Mouse (Mus musculus) heart, embryonic 16.5 days (tissue): ENCODE data around the gene Kdm6a. TPM values are rescaled to one million over a fixed set of nuclear protein-coding genes. Genes with fewer than 3 reads are reported as not detected.
A peak's percentile ranks its signal among the peaks of the same experiment; 100 is the strongest.

Experiments used
- ATAC-seq: fragments of 200-750 bp; cut with Nextera tagmentation; replicated peaks from 2 replicates; pipeline ENCODE4 v1.8.0; 2017; ENCODE audit warnings: moderate number of reproducible peaks; ENCODE audit not compliant: insufficient read depth, low FRiP score; ENCODE audit errors: extremely low read depth
- H3K27ac ChIP-seq: fragments of 300-500 bp; sonication (generic); 2 replicates; pipeline ENCODE4 v1.5.1; 2014; ENCODE audit warnings: mild to moderate bottlenecking, low read length, control low read depth, moderate library complexity
- H3K27me3 ChIP-seq: fragments of 300-500 bp; sonication (generic); 2 replicates; pipeline ENCODE4 v1.6.1; 2014; ENCODE audit warnings: low read length, mixed read lengths; ENCODE audit not compliant: control insufficient read depth, insufficient read depth
- H3K36me3 ChIP-seq: fragments of 300-500 bp; sonication (generic); 2 replicates; pipeline ENCODE4 v1.6.1; 2014; ENCODE audit not compliant: control insufficient read depth, insufficient read depth
- H3K4me1 ChIP-seq: fragments of 300-500 bp; sonication (generic); 2 replicates; pipeline ENCODE4 v1.6.1; 2014; ENCODE audit warnings: low read length, mixed read lengths; ENCODE audit not compliant: control insufficient read depth, insufficient read depth
- H3K4me2 ChIP-seq: fragments of 300-500 bp; sonication (generic); 2 replicates; pipeline ENCODE4 v1.6.1; 2014; ENCODE audit warnings: low read depth, mild to moderate bottlenecking, control low read depth, low read length
- H3K4me3 ChIP-seq: fragments of 300-500 bp; sonication (generic); 2 replicates; pipeline ENCODE4 v1.5.1; 2014; ENCODE audit warnings: mild to moderate bottlenecking, control low read depth, low read length
- H3K9ac ChIP-seq: fragments of 300-500 bp; sonication (generic); 2 replicates; pipeline ENCODE4 v1.6.1; 2014; ENCODE audit warnings: low read length, control low read depth
- H3K9me3 ChIP-seq: fragments of 300-500 bp; sonication (generic); replicated peaks from 2 replicates; pipeline ENCODE4 v1.6.1; 2016; ENCODE audit warnings: low read length; ENCODE audit not compliant: control insufficient read depth
- WGBS: fragments of 180-500 bp; shearing (Covaris S2); extraction: QIAGEN DNeasy Blood & Tissue Kit; methylation state at CpG from one replicate; pipeline ENCODE4 v1.1.7; 2014; 5-methylcytosine and 5-hydroxymethylcytosine counted together
- polyA plus RNA-seq: library from polyadenylated mRNA; unstranded; fragments of >200 nt; fragmentation: Nextera tagmentation; extraction: Ambion mirVana; gene quantifications from 2 replicates; pipeline ENCODE4 v1.2.1, GENCODE M21; 2015

The Kdm6a gene
- 15.2 and 16.6 TPM in 2 replicates for polyA plus RNA-seq

DNA sequence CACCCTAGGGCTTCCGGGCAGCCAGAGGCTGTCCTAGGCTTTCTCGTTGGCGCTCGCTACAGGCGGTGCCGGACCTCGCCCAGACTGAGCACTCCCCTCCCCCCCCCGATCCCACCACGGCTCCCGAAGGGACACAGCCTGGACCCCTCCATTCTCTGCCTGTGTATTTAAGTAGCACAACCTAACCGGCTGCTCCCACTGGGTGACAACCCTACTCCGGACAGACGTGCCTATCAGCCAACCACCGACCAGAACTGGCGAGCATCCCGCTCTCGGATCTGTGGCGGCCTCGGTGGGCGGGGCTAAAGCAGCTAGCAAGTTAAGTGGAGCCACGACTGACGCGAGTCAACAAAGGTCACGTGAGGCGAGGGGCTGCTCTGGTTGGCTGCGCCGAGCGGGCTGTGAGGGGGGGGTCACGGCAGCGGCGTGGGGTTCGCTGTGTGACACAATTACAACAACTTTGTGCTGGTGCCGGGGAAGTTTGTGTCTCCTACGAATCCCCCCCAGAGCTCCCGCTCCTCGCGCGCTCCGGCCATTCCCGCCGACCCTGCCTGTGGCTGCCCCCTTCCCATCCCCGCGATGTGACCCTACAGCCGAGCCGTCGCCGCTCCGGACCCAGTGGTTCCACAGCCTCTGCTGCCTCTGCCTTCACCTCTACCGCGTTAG, at the start of gene Kdm6a:
Gene Kdm6a (plus strand): TSS at position 384 of the 666 bp plus-strand sequence.
- ATAC-seq: peak; percentile 99
- H3K27ac ChIP-seq: peak within 1 kb of the TSS; percentile 99
- no peaks in the 10 kb centered on the region for H3K36me3 ChIP-seq

DNA sequence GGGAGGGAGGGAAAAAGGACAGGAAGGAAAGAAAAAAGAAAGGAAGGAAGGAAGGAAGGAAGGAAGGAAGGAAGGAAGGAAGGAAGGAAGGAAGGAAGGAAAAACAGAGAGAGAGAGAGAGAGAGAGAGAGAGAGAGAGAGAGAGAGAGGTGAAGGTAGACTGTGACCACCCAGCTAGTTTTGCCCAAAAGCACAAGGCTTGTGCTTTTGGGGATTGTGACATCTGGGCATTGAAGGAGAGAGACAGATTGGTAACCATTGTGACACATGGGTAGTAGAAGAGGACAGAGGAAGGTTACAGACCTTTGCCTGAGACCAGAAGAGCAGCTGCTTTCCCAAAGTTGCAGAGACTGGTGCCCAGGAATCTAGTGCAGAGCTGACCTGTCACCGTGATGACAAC, 16.8 kb upstream of the Kdm6a start, which contains the start of gene Dusp21:
Gene Dusp21 (plus strand): TSS at position 301 of the 400 bp plus-strand sequence.
- H3K4me2 ChIP-seq: no peak within 1 kb of the TSS
- H3K27ac ChIP-seq: no peak within 1 kb of the TSS
- WGBS: 85% methylated on average over 1 of the region's 1 CpGs
- H3K4me1 ChIP-seq: no peaks in the 10 kb centered on the region
- no peak within 1 kb of the TSS for H3K4me3 ChIP-seq
- H3K9ac ChIP-seq: no peak within 1 kb of the TSS
- H3K9me3 ChIP-seq: no peaks in the 10 kb centered on the region
- no peak for ATAC-seq
- H3K36me3 ChIP-seq: no peaks in the 10 kb centered on the region
- H3K27me3 ChIP-seq: no peaks in the 10 kb centered on the region

More for the DNA sequence above, at the start of gene Kdm6a:
- no peaks in the 10 kb centered on the region for H3K27me3 ChIP-seq
- H3K9me3 ChIP-seq: no peaks in the 10 kb centered on the region
- peak within 1 kb of the TSS; percentile 65 for H3K4me2 ChIP-seq
- 0% methylated on average over 49 of the region's 50 CpGs for WGBS
- H3K9ac ChIP-seq: peak within 1 kb of the TSS; percentile 96
- H3K4me3 ChIP-seq: peak within 1 kb of the TSS; percentile 93
- H3K4me1 ChIP-seq: no peaks in the 10 kb centered on the region; the same call in 1 of the 2 replicates

DNA sequence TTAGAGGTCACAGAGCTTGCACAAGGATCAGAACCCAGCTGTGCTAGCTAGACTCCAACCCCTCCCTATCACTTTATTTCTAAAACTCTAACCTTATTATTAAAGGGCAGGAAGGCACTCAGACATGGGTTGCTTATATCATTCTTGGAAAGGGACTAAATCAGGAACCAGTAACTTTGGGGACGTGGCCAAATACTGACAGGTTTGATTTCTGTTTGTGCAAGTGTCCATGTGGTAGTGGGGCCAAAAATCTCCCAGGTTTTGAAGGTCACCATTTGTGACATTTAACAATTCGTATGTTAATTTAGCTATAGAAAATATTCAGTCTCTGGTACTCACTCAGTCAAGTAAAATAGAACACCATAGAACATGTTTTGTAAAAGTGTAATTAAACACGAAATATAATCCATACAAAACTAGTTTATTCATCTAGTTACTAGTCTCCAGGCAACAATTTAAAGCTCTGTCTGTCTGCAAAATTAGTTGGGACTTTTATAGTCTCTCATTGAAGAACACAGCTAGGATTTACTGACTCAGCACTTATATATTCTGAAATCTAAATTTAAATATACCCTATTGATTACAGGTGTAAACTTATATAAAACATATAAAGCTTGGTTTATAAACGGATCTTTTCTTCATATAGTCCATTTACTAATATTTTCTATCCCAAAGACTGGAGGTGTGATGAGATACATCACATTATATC, 1.5 kb upstream of the Kdm6a start:
- 63% methylated on average over 4 of the region's 4 CpGs for WGBS
- Histone ChIP-seq H3K9ac (no peak overlapping the region), H3K9me3 (no peaks in the 10 kb centered on the region), H3K27me3 (no peaks in the 10 kb centered on the region), H3K27ac (no peak overlapping the region), H3K4me3 (peak overlapping the region; percentile 74; the same call in 1 of the 2 replicates), H3K36me3 (no peaks in the 10 kb centered on the region), H3K4me2 (peak overlapping the region; percentile 60), H3K4me1 (no peaks in the 10 kb centered on the region)
- no peak for ATAC-seq

DNA sequence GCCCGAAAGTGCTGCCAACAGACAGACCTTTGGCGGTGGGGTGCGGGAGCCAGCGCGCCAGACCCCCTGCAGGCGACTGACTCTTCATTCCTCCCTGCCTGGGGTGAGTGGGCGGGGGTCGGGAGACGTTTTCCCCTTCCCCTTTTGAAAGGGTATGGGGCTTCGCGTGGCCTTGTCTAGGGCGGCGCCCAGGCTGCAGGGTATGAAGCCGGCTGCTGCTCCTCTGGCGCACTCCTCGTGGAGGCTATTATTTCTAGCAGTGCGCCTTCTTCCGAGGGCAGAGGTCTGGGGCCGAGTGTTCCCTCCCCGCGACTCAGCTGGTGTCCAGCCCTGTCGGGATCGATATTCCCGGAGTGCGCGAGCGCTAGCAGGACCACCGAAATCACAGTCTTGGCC, 581 bp upstream of the Kdm6a start:
- Histone ChIP-seq H3K4me1 (no peaks in the 10 kb centered on the region; the same call in 1 of the 2 replicates), H3K4me3 (peak overlapping the region; percentile 74), H3K4me2 (peak overlapping the region; percentile 60), H3K36me3 (no peaks in the 10 kb centered on the region), H3K27ac (peak overlapping the region; percentile 95), H3K27me3 (no peaks in the 10 kb centered on the region), H3K9me3 (no peaks in the 10 kb centered on the region), H3K9ac (peak overlapping the region; percentile 87)
- under 1% methylated on average over 28 of the region's 28 CpGs for WGBS
- ATAC-seq: peak; percentile 53

DNA sequence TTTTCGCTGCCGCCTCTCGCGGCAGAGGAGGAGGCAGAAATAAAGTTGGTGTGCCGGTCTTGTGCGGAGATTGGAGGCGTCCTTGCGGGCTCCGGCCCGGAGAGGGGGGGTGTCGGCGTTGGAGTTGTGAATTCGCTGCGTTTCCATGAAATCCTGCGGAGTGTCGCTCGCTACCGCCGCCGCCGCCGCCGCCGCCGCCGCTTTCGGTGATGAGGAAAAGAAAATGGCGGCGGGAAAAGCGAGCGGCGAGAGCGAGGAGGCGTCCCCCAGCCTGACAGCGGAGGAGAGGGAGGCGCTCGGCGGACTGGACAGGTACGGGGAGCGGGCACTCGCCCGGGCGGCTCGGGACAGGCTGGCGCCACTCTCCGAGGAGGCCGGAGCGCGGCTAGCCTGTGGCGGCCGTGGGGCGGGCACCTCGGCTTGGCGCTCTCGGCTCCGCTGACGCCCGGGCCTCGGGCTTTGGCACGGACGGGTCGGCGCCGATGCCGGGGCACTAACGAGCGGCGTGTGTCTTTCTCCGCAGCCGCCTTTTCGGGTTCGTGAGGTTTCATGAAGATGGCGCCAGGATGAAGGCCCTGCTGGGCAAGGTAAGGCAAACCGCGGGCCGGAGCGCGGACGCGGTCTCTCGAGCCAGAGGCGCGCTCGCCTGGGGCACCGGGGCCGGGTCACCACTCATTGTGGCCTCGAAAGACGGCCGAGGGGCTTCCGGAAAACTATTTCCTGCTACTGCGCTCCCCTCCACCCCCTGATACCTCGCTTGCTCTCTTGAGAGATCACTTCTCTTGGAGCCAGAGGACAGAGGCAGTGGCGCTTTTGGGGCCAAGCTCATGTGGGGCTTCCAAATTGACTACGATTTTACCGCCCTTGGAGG, 721 bp downstream of the Kdm6a start:
- peak; percentile 15; the same call in 1 of the 2 replicates for ATAC-seq
- Histone ChIP-seq H3K4me1 (no peaks in the 10 kb centered on the region; the same call in 1 of the 2 replicates), H3K4me2 (peak overlapping the region; percentile 65), H3K36me3 (no peaks in the 10 kb centered on the region), H3K27ac (peak overlapping the region; percentile 99), H3K27me3 (no peaks in the 10 kb centered on the region), H3K9ac (peak overlapping the region; percentile 96), H3K4me3 (peak overlapping the region; percentile 93), H3K9me3 (no peaks in the 10 kb centered on the region)
- WGBS: under 1% methylated on average over 72 of the region's 95 CpGs

DNA sequence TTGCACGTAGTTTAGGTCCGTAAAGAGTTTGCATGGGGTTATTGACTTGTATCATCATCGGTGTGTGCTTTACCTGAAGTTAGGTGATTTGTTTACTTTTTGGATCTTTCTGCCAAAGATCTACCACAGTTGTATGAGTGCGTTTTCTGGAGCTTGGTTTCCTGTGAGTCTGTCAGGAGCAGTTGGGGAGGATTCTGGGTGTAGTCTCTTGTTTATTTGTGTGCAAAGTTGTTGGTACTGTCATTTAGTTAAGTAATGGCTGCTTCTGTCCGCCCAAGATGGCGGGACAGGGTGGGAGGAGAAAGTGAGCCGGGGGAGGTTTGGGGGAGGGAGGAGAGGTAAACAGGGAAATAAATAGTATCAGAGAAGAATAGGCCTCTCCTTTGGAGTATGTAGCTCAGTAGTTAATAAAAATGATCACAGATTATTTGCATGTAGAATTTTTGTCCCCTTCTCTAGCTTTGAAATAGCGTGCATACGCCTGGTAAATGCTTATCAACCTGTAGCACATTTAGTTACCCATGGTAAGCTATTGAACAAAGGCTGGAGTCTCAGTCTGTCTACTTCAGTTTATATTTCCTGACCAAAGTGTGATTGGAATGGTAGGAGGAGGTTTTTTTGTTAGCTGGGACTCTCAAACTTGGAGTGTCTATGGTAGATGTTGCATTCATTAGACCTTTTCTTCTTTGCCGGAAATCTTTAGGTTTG, 1.7 kb downstream of the Kdm6a start:
- Histone ChIP-seq H3K4me3 (peak overlapping the region; percentile 93), H3K36me3 (no peaks in the 10 kb centered on the region), H3K9ac (peak overlapping the region; percentile 96), H3K9me3 (no peaks in the 10 kb centered on the region), H3K4me2 (peak overlapping the region; percentile 65), H3K27me3 (no peaks in the 10 kb centered on the region), H3K27ac (peak overlapping the region; percentile 99), H3K4me1 (no peaks in the 10 kb centered on the region; the same call in 1 of the 2 replicates)
- no peak for ATAC-seq
- WGBS: under 1% methylated on average over 10 of the region's 10 CpGs

DNA sequence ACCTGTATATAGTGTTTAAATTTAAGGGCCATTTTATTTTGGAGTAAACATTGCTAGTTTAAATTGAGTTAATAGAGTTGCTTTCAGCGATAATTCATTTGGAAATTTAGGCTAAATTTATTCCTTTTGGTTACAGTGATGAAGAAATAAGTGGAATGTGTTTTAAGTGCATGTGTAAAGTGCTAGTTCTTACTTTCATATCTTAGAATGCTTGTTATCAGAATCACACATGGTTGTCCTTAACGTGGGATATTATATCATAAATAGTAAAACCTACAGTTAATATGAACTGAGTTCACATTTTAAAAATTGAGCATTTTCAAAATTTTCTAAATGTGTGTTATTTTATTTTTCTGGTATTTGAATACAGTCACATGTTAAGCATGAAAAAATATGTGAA, 2.7 kb downstream of the Kdm6a start:
- H3K9ac ChIP-seq: no peak overlapping the region
- no peak overlapping the region for H3K4me3 ChIP-seq
- H3K36me3 ChIP-seq: no peaks in the 10 kb centered on the region
- no peak overlapping the region for H3K27ac ChIP-seq
- no peak overlapping the region for H3K4me2 ChIP-seq
- no peaks in the 10 kb centered on the region for H3K9me3 ChIP-seq
- no peak for ATAC-seq
- H3K4me1 ChIP-seq: no peaks in the 10 kb centered on the region; the same call in 1 of the 2 replicates
- H3K27me3 ChIP-seq: no peaks in the 10 kb centered on the region
- 41% methylated on average over 2 of the region's 2 CpGs for WGBS

DNA sequence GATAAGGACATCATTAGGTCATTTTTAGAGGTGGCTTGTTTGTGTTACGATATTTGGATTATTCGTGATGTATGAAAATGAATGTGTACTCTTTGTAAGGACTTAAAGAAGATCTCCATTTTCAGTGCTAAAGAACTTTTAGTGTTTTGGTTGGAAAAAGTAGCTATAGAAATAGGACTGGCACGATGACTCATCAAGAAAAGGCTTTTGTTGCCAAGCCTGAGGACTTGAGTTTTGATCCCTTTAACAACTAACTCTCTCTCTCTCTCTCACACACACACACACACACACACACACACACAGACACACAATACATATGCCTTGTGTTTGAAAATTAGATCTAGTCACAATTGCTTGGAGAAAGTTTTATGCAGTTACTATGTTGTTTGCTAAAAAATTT, 4.6 kb downstream of the Kdm6a start:
- 64% methylated on average over 3 of the region's 3 CpGs for WGBS
- no peak for ATAC-seq
- Histone ChIP-seq H3K27ac (no peak overlapping the region), H3K9ac (no peak overlapping the region), H3K27me3 (no peaks in the 10 kb centered on the region), H3K36me3 (no peaks in the 10 kb centered on the region), H3K4me2 (no peak overlapping the region), H3K4me3 (no peak overlapping the region), H3K4me1 (no peaks in the 10 kb centered on the region; the same call in 1 of the 2 replicates), H3K9me3 (no peaks in the 10 kb centered on the region)
